Mouse (Mus musculus): ENCODE measurements around the gene Tspyl3.

GRCm38 (mm10) chr2:153199114-153199513, 26.1 kb downstream of the Tspyl3 start:
- TF ChIP-seq EP300 (IDR thresholded peaks at IDR 0.05; ENCODE audit: low read depth) (no peak), CTCF (IDR thresholded peaks at IDR 0.05; ENCODE audit: low read depth) (no peak)

Data from liver, postnatal 0 days (tissue).